Mouse (Mus musculus): ENCODE results near the gene Slc24a2.

DNA sequence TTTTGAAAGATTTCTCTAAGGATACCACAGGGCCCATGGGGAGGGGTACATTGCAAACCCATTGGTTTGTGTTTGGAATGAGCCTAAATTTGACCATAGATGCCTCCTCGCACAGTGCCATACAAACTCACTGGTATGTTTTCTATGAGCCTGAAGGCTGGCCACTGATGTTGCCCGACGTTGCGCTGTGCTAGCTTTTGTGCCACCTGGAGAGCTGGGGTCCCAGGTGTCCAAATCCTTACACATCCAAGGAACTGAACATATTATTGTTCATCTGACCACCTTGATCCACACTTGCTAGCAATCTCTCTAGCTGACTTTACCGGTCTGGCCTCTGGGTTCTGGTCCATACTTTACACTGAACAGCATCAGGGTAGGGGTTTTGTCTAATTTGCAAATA lies 177.4 kb downstream of the Slc24a2 start:
- no peak for TF ChIP-seq CTCF (IDR thresholded peaks at IDR 0.05; ENCODE audit: insufficient read depth, low read length)
- TF ChIP-seq POLR2A (IDR thresholded peaks at IDR 0.05; ENCODE audit: borderline replicate concordance, extremely low read depth, low read depth, low read length): no peak
